In the genomic region with DNA sequence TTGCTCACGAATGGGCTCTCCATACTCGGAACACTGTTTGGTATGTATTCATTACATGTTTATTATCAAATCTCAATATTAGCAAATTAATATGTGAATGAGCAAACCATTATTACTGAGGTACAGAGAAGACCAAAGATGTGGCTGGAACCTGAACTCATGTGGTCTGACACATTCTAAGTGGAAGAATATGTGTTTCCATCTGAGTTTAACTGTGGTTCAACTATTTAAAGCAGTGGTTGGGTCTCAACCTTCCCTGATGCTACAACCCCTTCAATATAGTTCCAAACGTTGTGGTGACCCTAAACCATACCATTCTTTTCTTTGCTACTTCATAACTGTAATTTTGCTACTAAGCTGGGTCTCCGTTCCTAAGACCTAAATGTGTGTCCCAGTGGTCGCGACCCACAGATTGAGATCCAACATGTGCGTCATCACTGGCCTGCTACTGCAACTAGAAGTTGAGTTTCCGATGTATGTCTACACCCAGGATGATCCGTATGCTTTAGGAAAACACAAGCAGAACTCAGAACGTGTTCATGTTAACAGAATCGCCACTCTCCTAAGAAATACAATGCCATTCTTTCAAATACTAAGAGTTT, we compare ENCODE assay signal across 8 mouse cellular contexts. TPM values are rescaled to one million over a fixed set of nuclear protein-coding genes. Genes with fewer than 3 reads are reported as not detected.
DNase-seq lines count a peak whose midpoint lies in the region; ATAC-seq and TF ChIP-seq lines count a peak whose summit lies in the region.

No protein-coding gene starts in this region.

- TF ChIP-seq POLR2A in brain, embryonic 14.5 days (IDR thresholded peaks at IDR 0.05; ENCODE audit: borderline replicate concordance, extremely low read depth, insufficient read depth, insufficient read length, poor library complexity, severe bottlenecking): no peak

- no peak overlapping the region for H3K9ac ChIP-seq in midbrain, embryonic 12.5 days (replicated peaks)
- no peak overlapping the region for H3K9ac ChIP-seq in midbrain, embryonic 16.5 days (ENCODE audit: low read depth, low read length)
- no peak overlapping the region for H3K9ac ChIP-seq in hindbrain, embryonic 13.5 days
- H3K9ac ChIP-seq in midbrain, embryonic 14.5 days (replicated peaks; ENCODE audit: low read length): no peak overlapping the region

- no peak for ATAC-seq in midbrain, embryonic 12.5 days (ENCODE audit: low FRiP score, low read depth)
- no peak for ATAC-seq in midbrain, embryonic 16.5 days
- no peak for ATAC-seq in hindbrain, embryonic 13.5 days (ENCODE audit: low FRiP score)
- no peak for ATAC-seq in midbrain, embryonic 14.5 days (ENCODE audit: low FRiP score, low TSS enrichment)
- no peak for ATAC-seq in frontal cortex, adult (ENCODE audit: low TSS enrichment)

- H3K27me3 ChIP-seq in midbrain, embryonic 12.5 days: no peaks in the 10 kb centered on the region
- no peaks in the 10 kb centered on the region for H3K27me3 ChIP-seq in midbrain, embryonic 16.5 days (ENCODE audit: control insufficient read depth, insufficient read depth, low read depth, low read length)
- no peaks in the 10 kb centered on the region for H3K27me3 ChIP-seq in hindbrain, embryonic 13.5 days
- no peaks in the 10 kb centered on the region for H3K27me3 ChIP-seq in midbrain, embryonic 14.5 days (ENCODE audit: control insufficient read depth, insufficient read depth, low read length)

- no peaks in the 10 kb centered on the region for H3K36me3 ChIP-seq in midbrain, embryonic 12.5 days
- no peaks in the 10 kb centered on the region for H3K36me3 ChIP-seq in midbrain, embryonic 16.5 days (ENCODE audit: control insufficient read depth, insufficient read depth, low read length)
- H3K36me3 ChIP-seq in hindbrain, embryonic 13.5 days: no peaks in the 10 kb centered on the region
- H3K36me3 ChIP-seq in midbrain, embryonic 14.5 days (ENCODE audit: control insufficient read depth, insufficient read depth, low read length): no peaks in the 10 kb centered on the region

- H3K9me3 ChIP-seq in midbrain, embryonic 12.5 days: no peaks in the 10 kb centered on the region
- H3K9me3 ChIP-seq in midbrain, embryonic 16.5 days (replicated peaks; ENCODE audit: control insufficient read depth, low read length, poor library complexity, severe bottlenecking): no peaks in the 10 kb centered on the region
- H3K9me3 ChIP-seq in hindbrain, embryonic 13.5 days: no peaks in the 10 kb centered on the region
- H3K9me3 ChIP-seq in midbrain, embryonic 14.5 days (ENCODE audit: control insufficient read depth, low read length): no peaks in the 10 kb centered on the region

- DNase-seq in brain, embryonic 14.5 days (ENCODE audit: low read depth): peak; percentile 15
- DNase-seq in midbrain, embryonic 14.5 days: no peak
- no peak for DNase-seq in T-cell, adult 2 months (ENCODE audit: low spot score)
- no peak for DNase-seq in thymus, adult 18-20 months

- TF ChIP-seq CTCF in brain, embryonic 14.5 days (IDR thresholded peaks at IDR 0.05; ENCODE audit: borderline replicate concordance, extremely low read depth, insufficient read depth, insufficient read length): no peak

- H3K4me3 ChIP-seq in midbrain, embryonic 12.5 days: peak overlapping the region; percentile 13; the same call in 1 of the 2 replicates
- no peak overlapping the region for H3K4me3 ChIP-seq in midbrain, embryonic 16.5 days (ENCODE audit: low read depth, low read length)
- H3K4me3 ChIP-seq in hindbrain, embryonic 13.5 days: no peak overlapping the region
- H3K4me3 ChIP-seq in midbrain, embryonic 14.5 days (replicated peaks; ENCODE audit: low read depth, low read length): no peak overlapping the region

- peaks cover 12% of the 10 kb centered on the region; the same call in 1 of the 2 replicates for H3K4me1 ChIP-seq in midbrain, embryonic 12.5 days
- peaks cover 2% of the 10 kb centered on the region; the same call in 1 of the 2 replicates for H3K4me1 ChIP-seq in midbrain, embryonic 16.5 days (ENCODE audit: control insufficient read depth, insufficient read depth, low read length)
- H3K4me1 ChIP-seq in hindbrain, embryonic 13.5 days (replicated peaks): peaks cover 10% of the 10 kb centered on the region
- H3K4me1 ChIP-seq in midbrain, embryonic 14.5 days (ENCODE audit: control insufficient read depth, insufficient read depth, low read length): no peaks in the 10 kb centered on the region

- peak overlapping the region; percentile 40 for H3K4me2 ChIP-seq in midbrain, embryonic 12.5 days (replicated peaks)
- H3K4me2 ChIP-seq in midbrain, embryonic 16.5 days (ENCODE audit: low read length): no peak overlapping the region
- H3K4me2 ChIP-seq in hindbrain, embryonic 13.5 days: peak overlapping the region; percentile 28
- H3K4me2 ChIP-seq in midbrain, embryonic 14.5 days (ENCODE audit: low read length): peak overlapping the region; percentile 91; the same call in 1 of the 2 replicates

- no peak overlapping the region for H3K27ac ChIP-seq in midbrain, embryonic 12.5 days (replicated peaks)
- H3K27ac ChIP-seq in midbrain, embryonic 16.5 days (ENCODE audit: low read length): no peak overlapping the region
- no peak overlapping the region for H3K27ac ChIP-seq in hindbrain, embryonic 13.5 days
- H3K27ac ChIP-seq in midbrain, embryonic 14.5 days (replicated peaks; ENCODE audit: low read depth, low read length): no peak overlapping the region

- 56% methylated on average over 11 of the region's 11 CpGs for WGBS in midbrain, embryonic 12.5 days
- 60% methylated on average over 11 of the region's 11 CpGs for WGBS in midbrain, embryonic 16.5 days
- 52% methylated on average over 11 of the region's 11 CpGs for WGBS in hindbrain, embryonic 13.5 days
- 57% methylated on average over 11 of the region's 11 CpGs for whole genome bisulfite sequencing in midbrain, embryonic 14.5 days

RNA-seq across cellular contexts. Expression of a gene that starts 1.5 kb away (rescaled TPM):
- 1.8 and 2.0 TPM in 2 replicates for polyA plus RNA-seq in midbrain, embryonic 12.5 days (2016; fragmentation: Nextera tagmentation; extraction: Ambion mirVana)
- 0.46 and 0.66 TPM in 2 replicates for polyA plus RNA-seq in midbrain, embryonic 16.5 days (2015; fragmentation: Nextera tagmentation; extraction: Ambion mirVana)
- polyA plus RNA-seq in brain, embryonic 14.5 days (2012; rRNA removed): 4.2 and 5.4 TPM in 2 replicates
- polyA plus RNA-seq in hindbrain, embryonic 13.5 days (2015; fragmentation: Nextera tagmentation; extraction: Ambion mirVana): 0.88 and 1.1 TPM in 2 replicates
- polyA plus RNA-seq in midbrain, embryonic 14.5 days (2014; fragmentation: Nextera tagmentation; extraction: Ambion mirVana): 0.90 and 0.99 TPM in 2 replicates
